Mouse (Mus musculus) small intestine, adult 2 months (tissue): ENCODE data around the gene Ifit2.

Experiments
- CTCF ChIP-seq: fragments of 200-500 bp; IDR thresholded peaks from 2 replicates; pipeline ENCODE4 v1.5.1; 2012; ENCODE audit warnings: low read depth, mild to moderate bottlenecking, control low read depth, inconsistent platforms, low read length, moderate library complexity, mixed read lengths; ENCODE audit not compliant: insufficient replicate concordance, insufficient read length; ENCODE audit errors: extremely low read depth
- POLR2A ChIP-seq: fragments of 200-500 bp; IDR thresholded peaks from 2 replicates; pipeline ENCODE4 v1.6.1; 2012; ENCODE audit warnings: low read depth, mild to moderate bottlenecking, control low read depth, inconsistent platforms, low read length, moderate library complexity

DNA sequence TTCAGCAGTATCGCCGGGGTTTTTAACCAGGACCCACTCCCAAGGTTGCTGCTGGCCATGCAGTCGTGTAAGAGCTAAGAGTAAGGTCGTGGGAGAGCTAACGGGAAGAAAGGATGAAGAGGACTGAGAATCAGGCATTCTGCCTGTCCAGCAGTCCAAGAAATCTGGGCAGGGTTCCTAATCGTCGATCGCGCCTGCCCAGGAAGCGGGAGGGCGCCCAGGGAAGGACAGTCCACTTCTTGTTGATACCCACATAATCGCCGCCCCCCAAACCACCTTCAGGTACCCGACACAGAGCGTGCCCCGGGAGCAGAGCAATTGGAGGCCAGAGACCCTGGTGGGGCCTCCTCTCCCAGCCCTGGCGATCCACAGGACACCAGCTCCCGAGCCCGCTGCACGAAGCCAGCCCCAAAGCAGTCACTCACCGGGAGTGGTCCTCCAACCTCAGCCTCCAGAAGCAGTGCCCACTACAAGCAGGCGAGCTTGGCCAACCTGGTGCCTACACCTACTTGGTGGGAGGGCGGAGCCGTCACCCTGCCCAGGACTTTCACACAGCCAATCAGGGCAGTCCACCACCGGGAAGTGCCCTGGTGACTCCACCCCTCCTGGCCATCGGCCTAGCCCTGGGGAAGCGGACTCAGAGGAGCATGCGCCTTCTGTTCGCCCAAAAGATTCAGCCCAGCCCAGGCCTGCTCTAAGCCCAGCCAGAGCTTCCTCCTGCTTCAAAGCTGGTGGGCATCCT, 23.4 kb upstream of the Ifit2 start, which contains the start of gene Lipa:
- TF ChIP-seq CTCF (peak; percentile 15; the same call in 1 of the 2 replicates), POLR2A (peak; percentile 72)
